Mouse (Mus musculus) megakaryocyte, embryonic 14.5 days (primary cell): ENCODE data around the gene Kcnj10.

ENCODE experiments used
- FLI1 ChIP-seq: IDR thresholded peaks from 2 replicates; pipeline ENCODE4 v1.6.1; 2012; ENCODE audit warnings: low read length, inconsistent platforms, mixed read lengths
- GATA1 ChIP-seq: IDR thresholded peaks from 3 replicates; pipeline ENCODE4 v1.6.1; 2012; ENCODE audit warnings: mixed read lengths, low read length, inconsistent platforms, borderline replicate concordance

GRCm38 (mm10) chr1:172331422-172331947 lies 9.5 kb upstream of the Kcnj10 start:
- TF ChIP-seq FLI1 (no peak), GATA1 (no peak)
